Mouse (Mus musculus) midbrain, postnatal 0 days (tissue): ENCODE results near the gene Tex13c2. TPM values are rescaled to one million over a fixed set of nuclear protein-coding genes. Genes with fewer than 3 reads are reported as not detected.
A peak's percentile ranks its signal among the peaks of the same experiment; 100 is the strongest.

Experiments
- ATAC-seq: fragments of 200-750 bp; cut with Nextera tagmentation; 2 replicates; pipeline ENCODE4 v1.8.0; 2017; ENCODE audit warnings: moderate number of reproducible peaks, mild to moderate bottlenecking, moderate TSS enrichment, moderate library complexity; ENCODE audit not compliant: low FRiP score
- DNase-seq: peaks from one replicate; pipeline ENCODE4 v3.0.0-alpha.2; 2015; ENCODE audit warnings: low spot score
- H3K27ac ChIP-seq: fragments of 300-500 bp; sonication (generic); 2 replicates; pipeline ENCODE4 v1.5.1; 2014; ENCODE audit warnings: low read depth, mild to moderate bottlenecking, low read length, mixed read lengths
- H3K27me3 ChIP-seq: fragments of 300-500 bp; sonication (generic); 2 replicates; pipeline ENCODE4 v1.6.1; 2014; ENCODE audit warnings: low read length, control low read depth, mixed read lengths; ENCODE audit not compliant: insufficient read depth
- H3K36me3 ChIP-seq: fragments of 300-500 bp; sonication (generic); 2 replicates; pipeline ENCODE4 v1.6.1; 2014; ENCODE audit warnings: low read length, control low read depth, mixed read lengths; ENCODE audit not compliant: insufficient read depth
- H3K4me1 ChIP-seq: fragments of 300-500 bp; sonication (generic); 2 replicates; pipeline ENCODE4 v1.6.1; 2014; ENCODE audit warnings: mild to moderate bottlenecking, control low read depth, antibody characterized with exemption, low read length, mixed read lengths; ENCODE audit not compliant: insufficient read depth
- H3K4me2 ChIP-seq: fragments of 300-500 bp; sonication (generic); 2 replicates; pipeline ENCODE4 v1.6.1; 2014; ENCODE audit warnings: low read depth, mild to moderate bottlenecking, low read length, mixed read lengths; ENCODE audit not compliant: poor library complexity, severe bottlenecking
- H3K4me3 ChIP-seq: fragments of 300-500 bp; sonication (generic); 2 replicates; pipeline ENCODE4 v1.5.1; 2014; ENCODE audit warnings: low read depth, mild to moderate bottlenecking, low read length, moderate library complexity
- H3K9ac ChIP-seq: fragments of 300-500 bp; sonication (generic); replicated peaks from 2 replicates; pipeline ENCODE4 v1.6.1; 2014; ENCODE audit warnings: mild to moderate bottlenecking, low read length, moderate library complexity, mixed read lengths; ENCODE audit not compliant: poor library complexity, severe bottlenecking
- H3K9me3 ChIP-seq: fragments of 300-500 bp; sonication (generic); 2 replicates; pipeline ENCODE4 v1.6.1; 2016; ENCODE audit warnings: low read length, control low read depth
- CTCF ChIP-seq: IDR thresholded peaks from 2 replicates; pipeline ENCODE4 v1.5.1; 2016; ENCODE audit warnings: antibody characterized with exemption, mild to moderate bottlenecking
- WGBS: fragments of 180-500 bp; shearing (Covaris S2); extraction: QIAGEN DNeasy Blood & Tissue Kit; methylation state at CpG from one replicate; pipeline ENCODE4 v1.1.7; 2014; 5-methylcytosine and 5-hydroxymethylcytosine counted together
- polyA plus RNA-seq: library from polyadenylated mRNA; unstranded; fragments of >200 nt; fragmentation: Nextera tagmentation; extraction: Ambion mirVana; gene quantifications from 2 replicates; pipeline ENCODE4 v1.2.1, GENCODE M21; 2015
- total RNA-seq: library from RNA; depleted of rRNA; stranded (reverse); fragments of >200 nt; gene quantifications from 2 replicates; pipeline ENCODE4 v1.2.3, GENCODE M21; 2014; rRNA removed

The Tex13c2 gene
- total and polyA plus RNA-seq, 2 experiments from 2014 or later: 0.25 TPM; not detected in 1

DNA sequence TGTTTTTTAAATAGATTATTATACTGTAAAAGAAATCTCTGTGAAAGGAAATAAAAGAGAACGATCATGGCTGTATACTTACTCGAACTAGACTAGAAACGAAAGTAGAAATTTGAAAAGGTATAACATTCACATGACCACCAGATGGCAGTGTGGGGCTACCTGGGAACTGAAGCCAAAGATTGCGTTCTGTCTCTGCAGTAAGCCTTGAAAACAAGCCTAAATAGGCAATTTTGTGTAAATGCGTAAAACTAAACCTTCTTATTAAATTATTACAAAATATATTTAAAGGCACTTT is 51.2 kb downstream of the Tex13c2 start:
- no peaks in the 10 kb centered on the region for H3K9me3 ChIP-seq
- H3K27me3 ChIP-seq: no peaks in the 10 kb centered on the region
- H3K9ac ChIP-seq: no peak overlapping the region
- DNase-seq (peak; percentile 84), ATAC-seq (no peak)
- no peaks in the 10 kb centered on the region for H3K4me1 ChIP-seq
- WGBS: 26% methylated on average over 5 of the region's 5 CpGs
- 0 out of 2 replicates have a peak overlapping the region, but pooled peaks have one; percentile 7 for H3K4me2 ChIP-seq
- H3K4me3 ChIP-seq: no peak overlapping the region
- TF ChIP-seq CTCF: peak; percentile 83
- no peaks in the 10 kb centered on the region for H3K36me3 ChIP-seq
- H3K27ac ChIP-seq: no peak overlapping the region

Other genes starting within 250 kb of the Tex13c2 start
- not detected in 2 replicates for gene Sh2d1a, start 12.8 kb downstream of the Tex13c2 start, total RNA-seq
- gene Sh2d1a, start 12.8 kb downstream of the Tex13c2 start, polyA plus RNA-seq: 7.8 and 8.2 TPM in 2 replicates